Mouse (Mus musculus): Measurements from ENCODE around the gene Epb41l2.

Epb41l2 gene

DNA sequence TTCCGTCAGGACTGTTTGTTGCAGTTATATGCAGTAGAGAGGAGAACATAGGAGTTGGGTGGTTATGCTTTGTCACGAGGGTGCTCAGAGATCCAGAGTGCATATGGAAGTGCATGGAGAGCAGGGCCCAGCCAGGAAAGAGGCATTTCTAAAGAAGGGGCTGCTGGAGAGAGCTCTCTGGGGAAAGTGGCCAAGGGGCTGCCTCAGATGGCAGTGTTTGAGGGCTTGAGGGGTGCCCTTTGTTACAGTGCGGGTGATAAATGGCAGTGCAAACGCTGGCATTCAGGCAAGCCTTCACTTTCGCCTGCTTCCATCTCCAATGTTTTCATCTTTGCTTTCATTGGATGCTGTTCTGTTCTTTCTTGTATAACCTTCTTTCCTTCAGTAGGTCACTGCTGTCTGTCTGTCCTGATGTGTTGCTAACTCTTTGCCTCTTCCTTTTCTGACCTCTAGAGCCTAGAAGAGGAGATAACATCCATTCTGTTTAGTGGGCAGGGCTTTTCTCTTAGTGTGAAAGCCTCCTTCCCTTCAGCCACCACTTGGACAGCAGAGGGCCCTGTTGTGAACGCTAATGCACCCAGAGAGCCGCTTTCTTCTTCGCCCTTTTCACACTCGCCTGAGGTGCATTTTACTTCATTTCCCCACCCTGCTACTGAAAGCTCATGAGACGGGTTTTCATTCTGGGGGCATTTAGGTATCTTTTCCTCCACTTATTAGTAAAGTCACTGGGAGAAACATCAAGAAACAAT is 139.9 kb downstream of the Epb41l2 start:
- DNase-seq (ENCODE audit: low spot score in 2 of 2) = no peak

DNA sequence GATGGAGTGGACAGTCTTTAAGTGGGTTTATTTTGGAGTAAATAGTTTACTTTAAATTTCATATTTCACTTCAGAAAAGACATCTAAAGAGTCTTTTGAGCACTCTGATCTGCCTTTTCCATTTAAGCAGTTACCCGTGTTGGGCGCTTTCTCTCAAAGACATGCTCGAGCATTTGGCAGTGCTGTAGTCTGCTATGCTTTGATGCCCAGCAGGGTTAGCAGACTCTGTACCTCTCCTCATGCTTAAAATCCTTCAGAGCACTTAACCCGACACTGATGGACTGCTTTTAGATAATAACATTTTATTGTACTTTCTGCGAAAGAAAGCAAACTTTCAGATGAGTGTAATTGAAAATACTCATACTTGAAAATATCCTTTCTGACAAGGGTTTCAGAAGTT is 143.7 kb downstream of the Epb41l2 start:
- no peak for DNase-seq (ENCODE audit: low spot score in 2 of 2)

DNA sequence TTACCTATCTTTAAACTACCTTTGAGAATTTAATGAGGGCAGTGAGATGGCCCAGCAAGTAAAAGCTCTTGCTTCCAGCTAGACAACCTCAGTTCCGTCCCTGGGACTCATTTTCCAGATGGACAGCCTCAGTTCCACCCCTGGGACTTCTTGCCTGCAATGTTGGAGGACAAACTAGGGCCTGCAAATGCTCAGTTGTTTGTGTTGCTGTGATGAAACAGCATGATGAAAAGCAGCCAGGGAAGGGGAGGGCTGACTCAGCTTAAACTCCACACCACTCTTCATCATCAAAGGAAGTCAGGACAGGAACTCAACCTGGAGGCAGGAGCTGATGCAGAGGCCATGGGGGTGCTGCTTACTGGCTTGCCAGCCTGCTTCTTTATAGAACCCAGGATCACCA is 154.2 kb downstream of the Epb41l2 start:
- peak; percentile 13 to 15 for DNase-seq (ENCODE audit: low spot score in 2 of 2)

DNA sequence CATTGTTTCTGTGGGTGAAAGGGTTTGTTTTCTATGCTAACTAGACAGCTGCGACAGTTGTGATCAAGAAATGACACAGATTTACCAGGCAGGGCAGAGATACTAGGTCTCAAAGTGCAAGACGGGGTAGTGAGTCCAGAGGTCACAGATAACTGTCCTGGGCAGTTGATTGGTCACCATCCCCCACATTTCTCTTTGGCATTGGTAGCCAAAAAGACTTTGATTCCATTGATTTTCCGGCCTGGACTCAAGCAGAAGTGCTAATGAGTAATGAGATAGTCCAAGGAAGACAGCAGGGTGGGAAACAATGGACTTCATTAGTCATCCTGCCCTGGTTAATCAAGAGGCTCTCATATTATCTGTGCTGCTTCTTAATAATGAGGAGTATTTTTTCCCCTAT is 160.4 kb downstream of the Epb41l2 start:
- no peak for DNase-seq (ENCODE audit: low spot score in 2 of 2)

DNA sequence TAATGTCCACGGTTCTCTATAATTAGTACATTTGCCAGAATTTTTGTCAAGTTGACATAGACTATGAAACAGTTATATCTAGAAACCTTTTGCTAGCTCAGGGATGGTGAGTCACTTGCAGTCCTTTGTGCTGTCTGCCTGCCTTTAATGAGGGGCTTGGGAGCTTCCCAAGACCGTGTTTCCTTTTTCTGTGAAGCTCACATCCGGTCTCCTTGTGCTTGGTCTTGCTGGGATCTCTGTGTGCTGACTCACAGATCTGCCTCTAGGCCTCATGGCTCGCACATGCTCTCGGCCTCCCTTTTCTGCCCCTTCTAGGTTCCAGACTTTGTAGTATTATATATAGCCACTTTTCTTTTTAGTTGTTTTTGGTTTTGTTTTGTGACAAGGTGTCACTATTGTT is 160.8 kb downstream of the Epb41l2 start:
- peak; percentile 36 to 41 for DNase-seq (ENCODE audit: low spot score in 2 of 2)

DNA sequence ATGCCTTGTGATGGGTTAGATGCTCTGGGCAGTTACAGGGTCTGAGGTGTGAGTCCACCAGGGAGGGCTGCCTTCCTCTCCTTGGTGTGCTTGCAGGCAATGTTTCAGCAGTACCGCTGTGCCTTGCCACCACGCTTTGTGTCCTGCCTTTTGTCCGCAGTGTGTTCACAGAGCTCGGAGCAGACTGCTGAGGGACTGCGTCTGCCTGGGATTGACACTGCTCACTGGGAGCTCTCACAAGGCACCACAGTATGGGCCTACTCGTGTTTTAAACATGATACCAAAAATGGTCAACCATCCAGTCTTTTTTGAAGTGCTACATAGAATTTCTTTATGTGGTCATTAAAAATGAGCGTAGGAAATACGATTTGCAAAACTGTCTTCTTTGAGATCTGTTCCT is 164.1 kb downstream of the Epb41l2 start:
- no peak for DNase-seq (ENCODE audit: low spot score in 2 of 2)

DNA sequence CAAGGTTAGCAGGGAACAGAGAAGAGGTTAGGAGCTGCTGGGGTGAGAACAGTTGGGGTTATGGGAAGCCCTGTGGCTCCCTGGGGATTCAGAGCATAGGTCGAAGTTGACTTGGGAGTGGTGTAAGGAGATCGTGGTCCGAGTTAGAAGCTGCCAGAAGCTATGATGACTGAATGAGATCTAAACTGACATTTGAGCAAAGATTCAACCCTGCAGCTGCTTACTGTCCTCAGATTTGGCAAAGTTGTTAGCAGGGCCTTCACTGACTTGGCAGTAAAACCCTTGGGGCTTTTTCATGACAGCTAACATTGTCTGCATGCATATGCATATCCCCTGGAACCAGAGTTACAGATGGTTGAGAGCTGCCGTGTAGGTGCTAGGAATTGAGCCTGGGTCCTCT is 166.6 kb downstream of the Epb41l2 start:
- DNase-seq (ENCODE audit: low spot score in 2 of 2) = no peak

DNA sequence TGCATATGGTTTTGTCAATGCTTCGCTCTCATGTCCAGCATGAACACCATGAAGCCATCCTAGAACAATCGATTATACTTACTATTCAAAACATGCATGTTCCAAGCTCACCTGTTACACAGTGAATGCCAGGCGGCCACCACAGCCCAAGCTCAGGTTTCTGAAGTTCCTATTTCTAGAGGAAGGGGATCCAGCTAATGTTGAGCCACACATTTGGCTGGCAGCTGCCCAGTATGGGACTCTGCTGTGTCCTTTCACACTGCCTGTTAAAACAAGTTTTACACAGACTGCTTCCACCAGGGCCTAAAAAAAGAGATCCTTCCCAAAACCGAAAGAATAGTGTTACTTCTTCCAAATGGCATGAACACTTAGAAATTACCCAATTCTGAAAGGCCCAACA is 167.0 kb downstream of the Epb41l2 start:
- DNase-seq (ENCODE audit: low spot score in 2 of 2) = no peak

DNA sequence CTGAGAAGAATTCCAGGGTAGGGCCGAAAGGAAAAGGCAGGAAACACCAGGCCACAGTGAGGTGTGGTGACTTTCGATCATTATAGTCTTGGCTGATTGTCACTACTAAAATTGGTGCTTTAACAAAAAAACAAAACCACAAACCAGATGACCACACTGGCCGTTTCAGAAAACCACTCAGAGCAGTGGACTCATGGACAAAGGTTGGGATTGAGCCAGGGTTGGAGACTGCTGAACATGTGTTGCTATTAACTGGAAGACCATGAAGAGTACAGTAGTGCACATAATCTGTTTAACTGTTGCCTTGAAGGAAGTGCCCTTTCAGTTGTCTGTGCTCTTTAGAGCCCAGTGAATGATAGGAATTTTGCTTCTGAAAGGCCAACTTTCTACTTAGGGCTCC is 167.5 kb downstream of the Epb41l2 start:
- peak in 1 of 2 experiments; percentile 41 for DNase-seq (ENCODE audit: low spot score in 2 of 2)

- no peak for DNase-seq (ENCODE audit: low spot score in 2 of 2)
These were observed 171.7 kb downstream of the Epb41l2 start for GRCm38 (mm10) chr10:25531335-25531734.

DNA sequence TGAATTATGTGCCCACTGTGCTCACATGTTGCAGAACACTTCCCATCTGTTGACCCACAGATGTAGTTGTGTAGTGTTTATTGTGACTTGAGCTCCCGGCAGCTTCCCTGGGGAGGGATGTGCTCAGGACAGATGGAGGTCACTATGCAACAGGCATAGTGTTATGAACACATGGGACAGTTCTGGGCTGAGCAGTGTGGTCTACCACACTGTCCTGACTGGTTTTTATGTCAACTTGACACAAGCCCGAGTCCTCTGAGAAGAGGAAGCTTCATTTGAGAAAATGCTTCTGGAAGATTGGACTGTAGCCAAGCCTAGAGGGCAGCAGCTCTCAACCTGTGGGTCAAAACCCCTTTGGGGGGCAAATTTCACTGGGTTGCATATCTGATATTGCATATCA is 173.5 kb downstream of the Epb41l2 start:
- no peak for DNase-seq (ENCODE audit: low spot score in 2 of 2)

DNA sequence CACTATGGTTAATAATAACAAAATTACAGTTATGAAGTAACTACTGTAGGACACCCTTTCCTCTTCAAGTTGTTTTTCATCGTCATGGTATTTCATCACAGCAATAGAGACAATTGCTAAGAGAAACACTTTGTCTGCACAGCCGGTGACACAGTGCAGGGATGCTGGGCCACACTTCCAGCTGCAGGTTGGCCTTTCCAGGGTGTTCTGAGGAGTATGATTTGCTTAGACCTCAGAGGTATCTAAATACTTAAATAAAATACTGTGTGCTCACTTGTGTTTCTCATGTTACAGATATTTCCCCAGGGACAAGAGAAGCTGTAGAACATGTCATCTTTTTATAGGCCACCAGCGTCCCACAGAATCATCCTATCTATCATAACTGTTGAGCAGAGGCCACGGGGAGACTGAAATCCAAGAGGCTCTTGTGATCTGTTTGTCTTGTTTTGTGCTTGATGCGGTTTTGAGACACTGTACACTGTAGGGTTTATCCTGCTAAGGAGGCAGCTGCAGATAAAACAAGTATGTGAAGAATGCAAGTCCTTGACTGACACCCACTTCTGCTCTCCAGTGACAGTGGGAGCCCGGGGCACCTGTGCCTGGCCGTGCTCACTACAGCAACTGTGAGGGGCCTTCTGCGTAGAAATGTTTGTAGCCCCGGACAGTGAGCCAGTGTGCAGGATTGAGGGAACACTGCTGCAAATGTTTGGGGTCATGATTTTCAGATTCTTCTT is 174.1 kb downstream of the Epb41l2 start:
- DNase-seq (ENCODE audit: low spot score in 2 of 2) = no peak

GRCm38 (mm10) chr10:25534467-25534866 is 174.9 kb downstream of the Epb41l2 start:
- DNase-seq (ENCODE audit: low spot score in 2 of 2) = no peak

DNA sequence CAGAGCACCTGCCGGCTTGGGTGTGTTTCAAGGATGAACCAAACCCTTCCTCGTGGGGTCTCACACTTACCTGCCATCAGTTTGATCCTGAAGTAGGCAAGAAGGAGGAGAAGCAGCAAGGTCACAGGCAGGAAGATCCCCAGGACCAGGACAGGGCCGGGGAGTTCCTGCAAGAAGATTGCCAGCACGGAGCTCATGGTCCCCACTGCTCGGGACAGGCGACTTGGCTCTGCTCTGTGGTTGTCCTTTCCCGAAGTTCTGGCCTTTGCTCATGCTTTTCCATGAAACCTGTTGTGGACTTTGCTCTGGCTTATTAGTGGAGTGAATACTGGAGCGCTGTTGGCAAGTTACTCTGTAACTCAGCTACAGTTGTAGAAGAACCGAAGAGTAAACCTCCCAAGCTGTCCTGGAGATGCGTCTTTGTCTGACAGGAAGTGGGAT is 176.3 kb downstream of the Epb41l2 start, which contains the start of gene Smlr1:
Gene Smlr1 (minus strand): TSS at position 377 of the 441 bp plus-strand sequence.
- no peak for DNase-seq (ENCODE audit: low spot score in 2 of 2)

DNA sequence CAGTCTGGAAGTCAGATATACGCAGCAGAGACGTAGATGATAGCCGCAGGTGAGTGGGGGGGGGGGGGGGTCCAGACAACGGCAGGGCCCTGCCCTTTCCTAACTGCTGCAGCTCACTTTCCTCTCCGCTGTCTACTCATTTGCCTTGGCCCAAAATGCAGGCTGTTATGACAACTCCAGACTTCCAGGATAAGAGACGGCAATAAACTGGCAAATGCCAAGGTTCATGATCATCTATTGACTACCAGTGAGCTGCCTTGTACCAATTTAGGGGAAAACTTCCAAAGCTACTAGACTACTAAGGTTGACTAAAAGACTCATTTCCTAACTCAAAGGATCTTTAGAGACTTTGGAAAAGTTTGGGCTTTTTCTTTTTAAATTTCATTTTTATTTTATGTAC is 177.0 kb downstream of the Epb41l2 start:
- no peak for DNase-seq (ENCODE audit: low spot score in 2 of 2)

- no peak for DNase-seq (ENCODE audit: low spot score in 2 of 2)
These were observed 179.1 kb downstream of the Epb41l2 start for GRCm38 (mm10) chr10:25538738-25539137.

- DNase-seq (ENCODE audit: low spot score in 2 of 2) = peak; percentile 20 to 56
These were observed 179.7 kb downstream of the Epb41l2 start for GRCm38 (mm10) chr10:25539146-25539770.

DNA sequence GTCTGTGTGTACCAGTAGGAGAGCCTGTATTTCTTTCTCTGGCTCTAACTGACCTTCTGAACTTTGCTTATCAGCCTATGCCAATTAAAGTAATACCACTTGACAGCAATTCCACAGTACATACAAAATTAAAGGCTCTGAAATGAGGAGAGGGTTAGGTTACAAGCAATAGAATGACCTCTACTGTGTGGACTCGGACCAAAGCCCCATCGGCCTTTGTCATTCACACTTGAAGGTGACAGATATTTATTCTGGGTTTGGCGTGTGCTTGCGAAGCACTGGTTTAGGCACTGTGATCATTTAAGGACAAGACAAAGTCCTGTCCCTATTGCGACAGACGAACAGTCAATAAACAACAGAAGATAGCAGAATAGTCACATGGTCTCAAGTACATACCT is 180.2 kb downstream of the Epb41l2 start:
- DNase-seq (ENCODE audit: low spot score in 2 of 2) = peak; percentile 19 to 59

- no peak for DNase-seq (ENCODE audit: low spot score in 2 of 2)
These were observed 181.5 kb downstream of the Epb41l2 start for GRCm38 (mm10) chr10:25541097-25541496.

DNA sequence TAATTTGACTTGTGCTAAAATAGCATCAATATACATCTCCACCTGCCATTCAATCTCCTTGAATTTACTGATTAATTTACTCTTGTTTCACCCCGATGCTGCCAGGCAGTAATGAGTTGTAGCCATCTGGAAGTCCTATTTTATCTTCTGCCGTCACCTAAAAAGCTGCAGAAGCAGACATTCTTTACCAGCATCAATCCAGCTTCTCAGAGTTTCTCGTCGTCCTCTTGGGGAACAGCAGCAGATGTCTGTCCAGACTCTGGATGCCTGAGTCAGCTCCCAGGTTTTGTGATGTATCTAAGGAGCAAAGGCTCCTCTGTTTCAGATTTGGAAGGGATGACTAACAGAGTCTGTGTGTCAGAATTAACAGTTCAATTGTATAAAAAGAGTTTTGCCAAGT is 193.3 kb downstream of the Epb41l2 start:
- DNase-seq (ENCODE audit: low spot score in 2 of 2) = no peak

GRCm38 (mm10) chr10:25571319-25572240 is 212.0 kb downstream of the Epb41l2 start:
- no peak for DNase-seq (ENCODE audit: low spot score in 2 of 2)

Measured in heart, adult 9 months (tissue).